Mouse (Mus musculus) layer of hippocampus, postnatal 10 days (tissue): ENCODE results near the gene Caprin2. TPM values are rescaled to one million over a fixed set of nuclear protein-coding genes. Genes with fewer than 3 reads are reported as not detected.
"Not testable (repeated sequence)": the region's sequence is repeated elsewhere in the genome, so short reads cannot be mapped to it uniquely, and the experiment has no call there.

ENCODE experiments used
- DNase-seq, 2 experiments: peaks; one replicate each; pipeline ENCODE4 v3.0.0; 2021; ENCODE audit warnings: low spot score in 2 of 2
- long read RNA-seq: library from polyadenylated mRNA; stranded (forward); transcript quantifications from one replicate; pipeline ENCODE4 v2.0.0, GENCODE M21; 2023
- total RNA-seq, 2 experiments: library from RNA; stranded (reverse); gene quantifications; 2 replicates each; pipeline ENCODE4 v1.2.3; 2021

The Caprin2 gene
- total RNA-seq, result 1 to 10 TPM; 9.5 to 9.9 TPM
- long read RNA-seq, partial matches to known transcripts, result 0 of 2 reads
- long read RNA-seq, other reads (novel, unspliced or antisense), result 0 of 2 reads

DNA sequence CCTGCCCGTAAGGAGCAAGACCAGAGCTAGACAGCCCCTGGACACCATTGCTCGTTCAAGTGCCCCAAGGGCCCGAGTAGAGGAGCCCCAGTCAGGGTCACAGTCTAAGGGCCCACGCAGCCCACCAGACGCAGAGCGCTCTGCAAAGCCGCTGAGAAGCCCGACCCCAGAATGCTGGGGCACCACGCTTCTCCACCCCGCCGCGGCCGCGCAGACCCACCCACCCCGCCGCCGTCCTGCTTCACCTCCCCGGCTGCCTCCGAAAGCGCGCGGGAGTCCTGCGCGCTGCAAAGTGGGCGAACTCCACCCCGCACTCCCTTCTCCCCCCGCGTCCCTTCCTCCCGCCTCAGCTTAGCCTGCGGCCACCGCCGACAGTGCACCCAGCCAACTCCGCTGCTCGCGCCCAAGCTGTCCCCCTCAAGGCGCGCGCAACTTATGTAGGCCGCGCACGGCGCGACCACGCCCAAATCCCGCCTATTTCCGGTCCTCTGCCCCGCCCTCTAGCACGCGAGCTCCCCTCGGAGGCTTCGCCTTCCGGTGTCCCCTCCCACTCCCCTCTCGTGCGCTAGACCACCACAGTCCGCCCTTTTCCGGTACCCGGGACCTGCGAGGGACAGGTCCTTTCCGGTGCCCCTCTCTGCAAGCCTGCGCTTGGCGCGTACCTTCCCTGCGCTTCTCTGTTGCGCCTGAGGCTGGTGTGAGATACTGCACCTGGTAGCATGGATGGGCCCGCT is at the start of gene Caprin2:
Caprin2 (minus strand) TSS at position 465 of the 734 bp plus-strand sequence.
- DNase-seq, result peak; percentile 92 to 94

GRCm38 (mm10) chr6:148944767-148945508 is 48.9 kb upstream of the Caprin2 start:
- DNase-seq, result peak; percentile 53 to 60

GRCm38 (mm10) chr6:148944344-148944766 is 48.3 kb upstream of the Caprin2 start:
- no peak for DNase-seq

- DNase-seq, result no peak
Observed at GRCm38 (mm10) chr6:148943695-148944094, 47.7 kb upstream of the Caprin2 start.

GRCm38 (mm10) chr6:148942406-148942805 is 46.4 kb upstream of the Caprin2 start:
- DNase-seq, result no peak

DNA sequence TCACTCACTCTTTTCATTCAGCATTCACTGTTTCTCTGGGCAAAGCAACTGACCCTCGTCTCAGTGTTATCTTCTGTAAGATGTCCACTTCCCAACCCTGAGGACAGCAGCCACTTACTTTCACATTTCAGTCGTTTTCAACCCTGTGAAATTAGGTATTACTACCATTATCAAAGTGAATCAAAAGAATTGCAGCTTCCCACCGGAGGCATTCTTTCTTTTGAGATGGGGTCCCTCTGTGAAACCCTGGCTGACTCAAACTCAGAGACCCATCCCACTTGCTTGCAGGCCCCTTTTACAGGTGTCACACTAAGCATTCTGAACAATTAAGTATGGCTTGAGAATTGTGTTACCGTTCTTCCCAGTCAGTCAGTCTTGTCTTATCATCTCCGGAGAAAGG is 45.8 kb upstream of the Caprin2 start:
- DNase-seq, result no peak

DNA sequence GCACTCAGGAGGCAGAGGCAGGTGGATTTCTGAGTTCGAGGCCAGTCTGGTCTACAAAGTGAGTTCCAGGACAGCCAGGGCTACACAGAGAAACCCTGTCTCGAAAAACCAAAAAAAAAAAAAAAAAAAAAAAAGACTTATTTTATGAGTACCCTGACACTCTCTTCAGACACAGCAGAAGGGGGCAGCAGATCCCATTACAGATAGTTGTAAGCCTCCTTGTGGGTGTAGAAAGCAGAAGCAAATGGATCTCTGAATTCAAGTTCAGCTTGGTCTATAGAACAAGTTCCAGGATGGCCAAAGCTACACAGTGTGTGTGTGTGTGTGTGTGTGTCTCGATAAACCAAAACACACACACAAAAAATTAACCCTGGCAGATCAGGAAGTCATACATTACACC is 44.3 kb upstream of the Caprin2 start:
- DNase-seq, result peak; percentile 4 to 14

GRCm38 (mm10) chr6:148937693-148938092 is 41.7 kb upstream of the Caprin2 start:
- no peak for DNase-seq

GRCm38 (mm10) chr6:148934961-148935590 is 39.0 kb upstream of the Caprin2 start:
- no peak for DNase-seq

- DNase-seq, result no peak
Observed at GRCm38 (mm10) chr6:148931281-148931680, 35.2 kb upstream of the Caprin2 start.

DNA sequence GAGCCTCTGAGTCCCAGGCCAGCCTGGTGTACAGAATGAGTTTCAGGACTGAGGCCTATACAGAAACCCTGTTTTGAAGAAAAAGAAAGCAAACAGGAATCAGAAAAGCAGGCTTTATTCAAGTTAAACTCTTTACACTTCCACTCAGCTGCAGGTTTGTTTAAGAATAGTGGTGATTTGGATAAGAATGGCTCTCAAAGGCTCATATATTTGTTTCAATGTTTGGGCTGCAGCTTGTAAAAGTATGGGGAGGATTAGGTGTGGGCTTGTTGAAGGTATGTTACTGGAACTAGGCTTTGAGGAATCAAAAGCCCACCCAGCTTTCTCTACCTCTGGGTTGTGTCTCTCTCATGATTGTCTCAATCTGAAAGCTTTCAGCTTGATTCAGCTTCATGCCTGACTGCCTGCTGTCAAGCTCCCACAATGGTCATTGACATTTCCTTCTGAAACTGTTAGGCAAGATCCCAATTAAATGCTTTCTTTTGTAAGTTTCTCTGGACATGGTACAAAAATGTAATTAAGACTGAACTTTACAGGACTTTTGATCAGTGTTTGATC is 22.9 kb upstream of the Caprin2 start:
- DNase-seq, result no peak

DNA sequence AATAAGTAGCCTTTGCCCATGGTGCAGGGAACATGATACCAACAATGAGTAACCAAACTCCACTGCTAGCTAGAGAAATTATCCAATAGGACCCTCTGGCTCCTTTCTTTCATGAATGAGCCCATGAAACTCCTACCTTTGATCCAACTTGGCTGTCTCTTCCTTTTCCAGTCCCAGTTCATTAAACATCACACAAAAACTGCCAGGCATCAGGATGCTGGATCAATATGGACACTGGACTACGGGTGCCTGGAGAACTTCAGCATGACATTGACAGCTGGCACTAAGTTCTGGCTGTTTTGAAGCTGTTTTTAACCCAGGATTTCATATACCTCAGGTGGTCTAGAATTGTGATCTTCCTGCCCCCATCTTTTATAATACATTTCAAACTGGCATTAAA is 21.6 kb upstream of the Caprin2 start:
- DNase-seq, result no peak

- no peak for DNase-seq
Observed at GRCm38 (mm10) chr6:148916817-148917216, 20.8 kb upstream of the Caprin2 start.

DNA sequence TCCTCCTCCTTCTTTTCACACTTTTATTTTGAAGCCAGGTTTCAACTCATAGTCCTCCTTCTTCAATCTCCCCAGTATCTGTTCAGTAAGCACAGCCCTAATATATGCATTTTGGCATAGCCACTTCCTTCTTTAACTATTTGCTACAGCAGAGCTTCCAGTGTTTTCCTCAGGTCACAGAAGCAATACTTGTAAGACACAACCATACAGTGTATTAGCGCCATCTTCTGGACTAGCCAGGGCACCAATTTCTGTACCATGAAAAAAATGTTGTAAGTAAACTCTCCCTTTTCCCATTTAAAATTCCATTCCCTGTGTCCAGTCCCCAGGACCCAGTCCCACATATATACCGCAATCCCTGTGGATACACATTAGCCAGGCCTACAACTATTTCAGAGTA is 17.9 kb upstream of the Caprin2 start:
- peak; percentile 28 to 55 for DNase-seq

GRCm38 (mm10) chr6:148911906-148912305 is 15.9 kb upstream of the Caprin2 start:
- DNase-seq, result not testable (repeated sequence)

- no peak for DNase-seq
Observed at GRCm38 (mm10) chr6:148906958-148907357, 10.9 kb upstream of the Caprin2 start.

GRCm38 (mm10) chr6:148902728-148903127 is 6.7 kb upstream of the Caprin2 start:
- DNase-seq, result no peak

DNA sequence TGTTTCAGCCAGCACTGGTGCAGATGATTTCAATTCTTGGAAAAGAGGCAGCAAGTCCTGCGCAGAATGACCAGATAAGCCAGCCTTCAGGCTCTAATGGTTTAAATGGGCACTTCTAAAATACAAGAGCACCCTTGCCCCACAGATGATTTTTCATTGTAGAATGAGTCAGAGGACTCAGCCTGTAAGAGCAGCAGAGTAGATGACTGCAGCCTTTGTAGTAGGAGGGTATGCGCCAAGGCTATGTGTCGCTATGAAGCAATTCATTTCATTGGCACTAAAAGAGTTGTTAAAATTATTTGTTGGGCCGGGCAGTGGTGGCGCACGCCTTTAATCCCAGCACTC is 442 bp upstream of the Caprin2 start:
- DNase-seq, result no peak

DNA sequence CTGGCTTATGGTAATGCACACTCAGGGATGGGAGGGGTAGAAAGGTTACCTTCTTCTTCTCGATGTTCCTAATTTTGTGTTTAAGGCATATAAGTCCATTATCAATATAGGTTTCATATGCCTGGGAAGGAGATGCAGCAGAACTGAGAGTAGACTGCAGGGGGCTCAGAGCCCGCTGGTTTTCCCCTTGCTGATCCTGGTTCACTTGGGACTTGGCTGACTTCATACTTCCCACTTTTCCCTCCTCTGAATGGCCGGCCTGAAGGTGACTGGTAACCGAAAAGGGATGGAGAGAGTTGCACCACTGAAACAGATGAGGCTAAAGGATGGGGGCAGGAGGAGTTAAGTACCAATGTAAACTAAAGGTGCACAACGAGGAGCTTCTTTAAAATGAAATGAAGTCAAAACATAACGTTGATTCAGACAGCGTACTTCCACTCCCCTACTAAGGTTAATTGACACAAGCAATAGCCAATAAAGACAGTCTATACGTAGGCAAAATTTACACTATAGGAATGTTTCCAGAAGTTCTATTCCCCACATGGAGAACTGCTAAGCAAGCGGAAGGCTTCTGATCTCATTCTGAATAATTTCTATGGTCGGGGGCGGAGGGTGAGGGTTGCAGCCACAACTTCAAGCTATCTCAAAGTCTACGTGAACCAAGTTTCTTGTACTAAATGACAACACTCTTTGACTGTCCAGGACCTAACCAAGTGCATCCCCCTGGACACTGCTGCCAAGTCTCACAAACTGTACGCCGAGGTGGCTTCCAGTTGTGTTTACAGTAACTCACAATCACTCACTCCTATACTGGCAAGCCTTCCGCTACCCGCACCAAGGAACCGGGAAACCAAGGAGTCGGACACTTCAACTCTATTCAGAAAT is 907 bp downstream of the Caprin2 start:
- no peak for DNase-seq

GRCm38 (mm10) chr6:148873911-148874310 is 22.1 kb downstream of the Caprin2 start:
- DNase-seq, result no peak

- DNase-seq, result no peak
Observed at GRCm38 (mm10) chr6:148845629-148846028, 50.4 kb downstream of the Caprin2 start.
